Mouse (Mus musculus) liver, adult 2 months (tissue): ENCODE measurements around the gene Lrrc4b.

Experiments
- CTCF ChIP-seq: fragments of 200-500 bp; IDR thresholded peaks from 2 replicates; pipeline ENCODE4 v1.5.1; 2011; ENCODE audit warnings: low read depth, low read length, control low read depth
- POLR2A ChIP-seq: fragments of 200-500 bp; IDR thresholded peaks from 2 replicates; pipeline ENCODE4 v1.6.1; 2011; ENCODE audit warnings: low read length, control low read depth; ENCODE audit not compliant: insufficient read depth; ENCODE audit errors: extremely low read depth

GRCm38 (mm10) chr7:44485572-44486195 is 56.9 kb downstream of the Lrrc4b start:
- TF ChIP-seq CTCF = no peak
- TF ChIP-seq POLR2A = no peak
